Mouse (Mus musculus): ENCODE results near the gene Olfr1495. TPM values are rescaled to one million over a fixed set of nuclear protein-coding genes. Genes with fewer than 3 reads are reported as not detected.

The Olfr1495 gene
- polyA plus RNA-seq, 1 experiment from 2014 or later: not detected

Other genes with a start within 250 kb of the Olfr1495 start
- gene Olfr1480, start 236.7 kb upstream of the Olfr1495 start, polyA plus RNA-seq (2016; fragmentation: Nextera tagmentation; extraction: Ambion mirVana): not detected in 2 replicates
- not detected in 2 replicates for gene Olfr1484, start 181.1 kb upstream of the Olfr1495 start, polyA plus RNA-seq (2016; fragmentation: Nextera tagmentation; extraction: Ambion mirVana)
- gene Olfr1487, start 147.2 kb upstream of the Olfr1495 start, polyA plus RNA-seq (2016; fragmentation: Nextera tagmentation; extraction: Ambion mirVana): not detected in 2 replicates
- gene Olfr1489, start 133.0 kb upstream of the Olfr1495 start, polyA plus RNA-seq (2016; fragmentation: Nextera tagmentation; extraction: Ambion mirVana): not detected in 2 replicates
- not detected in 2 replicates for gene Olfr1490, start 113.5 kb upstream of the Olfr1495 start, polyA plus RNA-seq (2016; fragmentation: Nextera tagmentation; extraction: Ambion mirVana)
- not detected in 2 replicates for gene Olfr1491, start 67.3 kb upstream of the Olfr1495 start, polyA plus RNA-seq (2016; fragmentation: Nextera tagmentation; extraction: Ambion mirVana)
- gene Olfr1493-ps1, start 41.3 kb upstream of the Olfr1495 start, polyA plus RNA-seq (2016; fragmentation: Nextera tagmentation; extraction: Ambion mirVana): not detected in 2 replicates
- not detected in 2 replicates for gene Olfr1494, start 24.9 kb upstream of the Olfr1495 start, polyA plus RNA-seq (2016; fragmentation: Nextera tagmentation; extraction: Ambion mirVana)
- gene Olfr1496, start 13.3 kb downstream of the Olfr1495 start, polyA plus RNA-seq (2016; fragmentation: Nextera tagmentation; extraction: Ambion mirVana): not detected in 2 replicates
- not detected in 2 replicates for gene Olfr1497, start 33.6 kb downstream of the Olfr1495 start, polyA plus RNA-seq (2016; fragmentation: Nextera tagmentation; extraction: Ambion mirVana)
- gene Olfr1499, start 54.8 kb downstream of the Olfr1495 start, polyA plus RNA-seq (2016; fragmentation: Nextera tagmentation; extraction: Ambion mirVana): not detected in 2 replicates
- gene Olfr1500, start 65.9 kb downstream of the Olfr1495 start, polyA plus RNA-seq (2016; fragmentation: Nextera tagmentation; extraction: Ambion mirVana): not detected in 2 replicates
- gene Olfr1501, start 86.1 kb downstream of the Olfr1495 start, polyA plus RNA-seq (2016; fragmentation: Nextera tagmentation; extraction: Ambion mirVana): not detected in 2 replicates
- gene Olfr1502, start 97.2 kb downstream of the Olfr1495 start, polyA plus RNA-seq (2016; fragmentation: Nextera tagmentation; extraction: Ambion mirVana): not detected in 2 replicates
- not detected in 2 replicates for gene Olfr1504, start 133.3 kb downstream of the Olfr1495 start, polyA plus RNA-seq (2016; fragmentation: Nextera tagmentation; extraction: Ambion mirVana)
- gene Olfr1505, start 148.9 kb downstream of the Olfr1495 start, polyA plus RNA-seq (2016; fragmentation: Nextera tagmentation; extraction: Ambion mirVana): not detected in 2 replicates

Data from limb, embryonic 12.5 days (tissue).